Mouse (Mus musculus) brain, adult 2 months (tissue): ENCODE measurements around the gene Catsper3.

Source experiments
- DNase-seq: peaks from one replicate; pipeline ENCODE4 v3.0.0; 2011; ENCODE audit warnings: low read depth, low spot score

Gene Catsper3

GRCm38 (mm10) chr13:55784268-55784667 lies at the start of gene Catsper3:
Catsper3 (plus strand) TSS chr13:55784568.
- DNase-seq = no peak

GRCm38 (mm10) chr13:55737885-55738284 lies 46.5 kb upstream of the Catsper3 start:
- DNase-seq = no peak

GRCm38 (mm10) chr13:55742306-55742705 lies 42.1 kb upstream of the Catsper3 start:
- DNase-seq = peak; percentile 83

- no peak for DNase-seq
Measured at GRCm38 (mm10) chr13:55754380-55754779, 30.0 kb upstream of the Catsper3 start.

GRCm38 (mm10) chr13:55756789-55757188 lies 27.6 kb upstream of the Catsper3 start:
- DNase-seq = no peak

- DNase-seq = peak; percentile 22
Measured at GRCm38 (mm10) chr13:55757645-55758044, 26.7 kb upstream of the Catsper3 start.

- DNase-seq = no peak
Measured at GRCm38 (mm10) chr13:55760576-55760975, 23.8 kb upstream of the Catsper3 start.

- no peak for DNase-seq
Measured at GRCm38 (mm10) chr13:55761486-55761885, 22.9 kb upstream of the Catsper3 start.

GRCm38 (mm10) chr13:55774352-55774751 lies 10.0 kb upstream of the Catsper3 start:
- no peak for DNase-seq

GRCm38 (mm10) chr13:55775056-55775455 lies 9.3 kb upstream of the Catsper3 start:
- DNase-seq = no peak

- DNase-seq = no peak
Measured at GRCm38 (mm10) chr13:55786120-55786519, 1.8 kb downstream of the Catsper3 start.

GRCm38 (mm10) chr13:55801246-55801645 lies 16.9 kb downstream of the Catsper3 start:
- no peak for DNase-seq

- DNase-seq = no peak
Measured at GRCm38 (mm10) chr13:55803973-55804372, 19.6 kb downstream of the Catsper3 start.

- DNase-seq = no peak
Measured at GRCm38 (mm10) chr13:55809041-55809623, 24.8 kb downstream of the Catsper3 start.

GRCm38 (mm10) chr13:55809707-55810106 lies 25.3 kb downstream of the Catsper3 start:
- no peak for DNase-seq

GRCm38 (mm10) chr13:55810947-55811346 lies 26.6 kb downstream of the Catsper3 start:
- no peak for DNase-seq

GRCm38 (mm10) chr13:55813490-55814016 lies 29.2 kb downstream of the Catsper3 start:
- no peak for DNase-seq

GRCm38 (mm10) chr13:55814834-55815233 lies 30.5 kb downstream of the Catsper3 start:
- no peak for DNase-seq

GRCm38 (mm10) chr13:55822499-55822898 lies 38.1 kb downstream of the Catsper3 start:
- DNase-seq = no peak

- no peak for DNase-seq
Measured at GRCm38 (mm10) chr13:55824151-55824945, 40.0 kb downstream of the Catsper3 start.

- no peak for DNase-seq
Measured at GRCm38 (mm10) chr13:55825245-55825681, 40.9 kb downstream of the Catsper3 start.

GRCm38 (mm10) chr13:55826008-55826671 lies 41.8 kb downstream of the Catsper3 start:
- DNase-seq = no peak
